Mouse (Mus musculus) MEL (cell line): Measurements from ENCODE around the gene Slc16a10.

Experiments used
- CTCF ChIP-seq, 3 experiments: IDR thresholded peaks in 2 of 3; conservative IDR thresholded peaks in 1 of 3; 2 replicates each; pipeline ENCODE4 v1.5.1; 2011 to 2012; ENCODE audit warnings: low read length in 3 of 3, low read depth in 2 of 3, mild to moderate bottlenecking in 2 of 3, improper control_type of control experiment in 1 of 3, inconsistent platforms in 1 of 3, mixed read lengths in 1 of 3, moderate library complexity in 1 of 3; ENCODE audit not compliant: control insufficient read depth in 1 of 3, insufficient read depth in 1 of 3, poor library complexity in 1 of 3, severe bottlenecking in 1 of 3
- E2F4 ChIP-seq: IDR thresholded peaks from 2 replicates; pipeline ENCODE4 v1.6.1; 2011; ENCODE audit warnings: low read depth, low read length, improper control_type of control experiment, borderline replicate concordance
- EP300 ChIP-seq, 2 experiments: IDR thresholded peaks; 2 replicates each; pipeline ENCODE4 v1.6.1; 2011; ENCODE audit warnings: improper control_type of control experiment in 2 of 2, low read length in 2 of 2, low read depth in 1 of 2, mild to moderate bottlenecking in 1 of 2
- ETS1 ChIP-seq: IDR thresholded peaks from 2 replicates; pipeline ENCODE4 v1.6.1; 2012; ENCODE audit warnings: low read depth, mild to moderate bottlenecking, inconsistent platforms, low read length, improper control_type of control experiment, moderate library complexity
- MAFK ChIP-seq: IDR thresholded peaks from 2 replicates; pipeline ENCODE4 v1.6.1; 2011; ENCODE audit warnings: low read depth, mild to moderate bottlenecking, low read length, improper control_type of control experiment, borderline replicate concordance
- MAZ ChIP-seq: IDR thresholded peaks from 2 replicates; pipeline ENCODE4 v1.6.1; 2012; ENCODE audit warnings: low read depth, mild to moderate bottlenecking, inconsistent platforms, low read length, improper control_type of control experiment
- MXI1 ChIP-seq: IDR thresholded peaks from 2 replicates; pipeline ENCODE4 v1.6.1; 2011; ENCODE audit warnings: mild to moderate bottlenecking, low read depth, low read length, improper control_type of control experiment
- POLR2A ChIP-seq, 2 experiments: IDR thresholded peaks; 2 replicates each; pipeline ENCODE4 v1.6.1; 2011 to 2012; ENCODE audit warnings: low read length in 2 of 2, mild to moderate bottlenecking in 2 of 2, control low read depth in 1 of 2, improper control_type of control experiment in 1 of 2, low read depth in 1 of 2, moderate library complexity in 1 of 2; ENCODE audit not compliant: control insufficient read depth in 1 of 2, insufficient read depth in 1 of 2, poor library complexity in 1 of 2
- RAD21 ChIP-seq: IDR thresholded peaks from 2 replicates; pipeline ENCODE4 v1.6.1; 2011; ENCODE audit warnings: mild to moderate bottlenecking, low read depth, low read length, improper control_type of control experiment
- SIN3A ChIP-seq: IDR thresholded peaks from 2 replicates; pipeline ENCODE4 v1.6.1; 2012; ENCODE audit warnings: low read length, improper control_type of control experiment, inconsistent platforms
- TBP ChIP-seq: IDR thresholded peaks from 2 replicates; pipeline ENCODE4 v1.8.0; 2011; ENCODE audit warnings: low read depth, low read length, improper control_type of control experiment
- USF1 ChIP-seq: IDR thresholded peaks from 2 replicates; pipeline ENCODE4 v1.6.1; 2014; ENCODE audit warnings: low read depth, mild to moderate bottlenecking, inconsistent platforms, low read length, improper control_type of control experiment, moderate library complexity
- ZC3H11A ChIP-seq: IDR thresholded peaks from 2 replicates; pipeline ENCODE4 v1.6.1; 2012; ENCODE audit warnings: low read depth, mild to moderate bottlenecking, inconsistent platforms, low read length, improper control_type of control experiment
- ZMIZ1 ChIP-seq: IDR thresholded peaks from 2 replicates; pipeline ENCODE4 v1.6.1; 2012; ENCODE audit warnings: low read depth, mild to moderate bottlenecking, inconsistent platforms, low read length, improper control_type of control experiment, moderate library complexity

DNA sequence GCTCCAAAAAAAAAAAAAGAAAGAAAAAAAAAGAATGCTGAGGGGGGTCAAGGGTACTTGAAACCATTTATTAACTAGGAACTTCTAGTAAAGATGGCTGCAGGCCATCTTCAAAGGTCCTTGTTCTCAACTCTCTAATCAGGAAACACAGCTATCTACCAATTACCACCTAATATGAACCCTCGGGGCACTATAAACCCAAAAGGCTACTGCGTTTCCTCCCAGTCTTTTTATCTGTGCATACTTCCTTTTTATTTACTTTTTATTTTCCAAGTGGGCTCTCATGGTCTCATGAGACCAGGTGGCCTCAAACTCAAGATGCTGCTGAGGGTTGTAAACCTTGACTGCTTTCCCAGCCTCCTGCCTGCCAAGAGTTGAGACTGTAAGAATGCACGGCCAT, 4.4 kb upstream of the Slc16a10 start:
- TF ChIP-seq SIN3A, result no peak; the same call in 1 of the 2 replicates
- no peak; the same call in 1 of the 2 replicates for TF ChIP-seq ETS1
- no peak for TF ChIP-seq USF1
- peak; percentile 29 to 54; a peak in 2 of 4 replicates for TF ChIP-seq EP300 (IDR thresholded peaks at IDR 0.05; ENCODE audit: low read depth in 1 of 2, low read length in 2 of 2)
- no peak for TF ChIP-seq CTCF (IDR thresholded peaks at IDR 0.05 in 2 of 3, conservative IDR thresholded peaks at IDR 0.05 in 1 of 3; ENCODE audit: control insufficient read depth in 1 of 3, insufficient read depth in 1 of 3, low read depth in 2 of 3, low read length in 3 of 3, poor library complexity in 1 of 3, severe bottlenecking in 1 of 3)
- TF ChIP-seq ZMIZ1, result no peak
- TF ChIP-seq POLR2A (IDR thresholded peaks at IDR 0.05; ENCODE audit: control insufficient read depth in 1 of 2, insufficient read depth in 1 of 2, low read depth in 1 of 2, low read length in 2 of 2, poor library complexity in 1 of 2), result no peak
- no peak for TF ChIP-seq ZC3H11A
- no peak for TF ChIP-seq MAFK
- TF ChIP-seq MAZ, result no peak
- no peak; the same call in 1 of the 2 replicates for TF ChIP-seq MXI1
- TF ChIP-seq E2F4, result no peak
- no peak for TF ChIP-seq TBP
- TF ChIP-seq RAD21, result no peak
